Mouse (Mus musculus): Measurements from ENCODE around the gene Sdk1.

Gene Sdk1

DNA sequence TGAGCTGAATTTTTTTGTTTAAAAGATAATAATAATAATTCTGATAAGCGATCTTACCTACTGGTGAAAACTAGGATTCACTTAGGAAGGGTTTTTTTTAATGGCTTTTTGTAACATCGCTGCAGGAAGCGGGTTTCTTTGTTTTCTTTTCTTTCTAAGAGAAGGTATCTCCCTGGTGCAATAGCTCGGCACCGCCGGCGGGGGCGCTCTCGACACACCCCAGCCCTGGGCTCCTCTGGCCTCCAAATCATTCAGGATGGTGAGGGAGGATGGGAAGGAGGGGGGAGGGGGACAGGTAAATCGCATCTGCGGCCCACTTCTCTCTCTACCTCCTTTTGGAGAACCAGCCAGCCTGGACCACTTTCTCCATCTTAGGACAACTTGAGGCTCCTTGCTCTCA, 971.0 kb downstream of the Sdk1 start:
- no peak for DNase-seq (ENCODE audit: extremely low read depth, insufficient read length, low spot score)

DNA sequence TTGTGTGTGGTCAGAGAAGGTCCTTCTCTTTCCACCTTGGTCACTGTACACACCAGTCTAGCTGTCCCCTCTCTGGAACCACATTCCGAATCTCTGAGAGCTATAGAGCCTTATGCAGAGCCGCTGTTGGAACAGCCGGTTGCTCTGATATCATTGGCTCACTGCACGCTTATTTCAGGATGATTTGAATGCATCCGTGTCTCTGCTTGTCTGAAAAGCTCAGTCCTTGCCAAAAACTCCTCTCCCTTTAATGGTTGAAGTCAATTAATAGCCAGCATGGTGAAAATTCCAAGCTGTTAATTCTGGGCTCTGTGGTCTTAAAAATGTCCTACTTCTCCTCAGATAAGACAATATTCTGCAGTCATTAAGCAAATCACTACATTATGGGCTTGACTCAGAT, 974.7 kb downstream of the Sdk1 start:
- no peak for DNase-seq (ENCODE audit: extremely low read depth, insufficient read length, low spot score)

DNA sequence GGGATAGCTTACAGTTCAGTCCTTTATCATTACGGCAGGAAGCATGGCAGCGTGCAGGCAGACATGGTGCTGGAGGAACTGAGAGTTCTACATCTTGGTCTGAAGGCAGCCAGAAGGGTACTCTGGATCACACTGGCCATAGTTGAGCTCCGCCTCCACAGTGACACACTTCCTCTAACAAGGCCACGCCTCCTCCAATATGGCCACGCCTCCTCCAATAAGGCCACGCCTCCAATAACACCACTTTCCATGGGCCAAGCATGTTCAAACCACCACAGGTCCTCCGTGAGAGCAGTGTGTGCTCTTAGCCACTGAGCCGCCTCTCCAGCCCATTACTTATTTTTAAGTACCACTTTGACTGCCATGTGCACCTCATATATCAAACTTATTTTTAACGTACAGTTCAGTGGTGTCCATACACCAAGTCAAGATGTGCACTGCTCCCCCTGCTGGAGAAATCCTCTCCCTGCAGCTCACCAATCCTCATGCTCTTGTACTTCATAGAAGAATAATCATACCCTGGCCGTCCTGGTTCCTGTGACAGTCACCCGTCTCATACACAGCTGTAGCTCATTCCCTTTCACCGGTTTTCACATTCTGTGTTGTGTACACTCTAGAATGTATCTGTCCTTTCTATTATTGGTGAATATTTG, 979.7 kb downstream of the Sdk1 start:
- DNase-seq (ENCODE audit: extremely low read depth, insufficient read length, low spot score) = no peak

DNA sequence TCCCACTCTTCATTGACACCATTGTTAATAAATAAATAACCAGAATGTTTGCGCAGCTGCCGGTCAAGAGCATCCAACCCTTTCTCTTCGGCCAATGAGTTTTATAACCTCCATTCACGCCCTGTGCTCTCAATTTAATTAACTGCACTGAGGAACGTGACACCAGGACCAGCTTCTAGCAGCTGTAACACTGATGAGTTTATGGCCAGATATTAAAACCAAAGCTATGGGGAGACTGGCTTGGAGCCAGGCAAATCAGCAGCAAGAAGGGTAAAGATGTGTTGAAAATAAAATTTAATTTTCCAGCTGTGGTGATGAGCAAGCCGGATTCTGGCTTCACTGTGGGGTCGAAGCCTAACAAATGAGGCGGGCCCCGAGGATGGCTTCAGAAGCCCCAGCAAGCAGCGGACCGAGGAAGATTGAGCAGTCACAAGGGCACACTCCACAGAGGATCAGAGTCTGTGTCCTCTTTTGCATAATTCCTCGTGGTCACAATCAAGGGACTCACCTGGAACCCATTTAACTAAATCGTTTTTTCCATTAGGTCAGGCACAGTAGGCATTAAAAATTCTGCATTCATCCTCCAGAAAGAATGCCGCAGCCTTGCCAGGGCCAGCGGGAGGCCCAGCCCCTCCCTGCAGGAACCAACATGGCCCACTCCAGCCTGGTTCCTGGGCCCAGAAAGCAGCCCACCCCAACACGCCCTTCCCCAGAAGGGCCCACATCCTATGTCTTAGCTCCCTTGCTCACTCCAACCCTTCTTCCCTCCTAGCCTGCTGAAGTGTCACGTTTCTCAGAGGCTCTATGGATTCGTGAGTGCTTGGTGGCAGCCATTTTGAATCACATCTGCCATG, 987.9 kb downstream of the Sdk1 start:
- DNase-seq (ENCODE audit: extremely low read depth, insufficient read length, low spot score) = no peak

DNA sequence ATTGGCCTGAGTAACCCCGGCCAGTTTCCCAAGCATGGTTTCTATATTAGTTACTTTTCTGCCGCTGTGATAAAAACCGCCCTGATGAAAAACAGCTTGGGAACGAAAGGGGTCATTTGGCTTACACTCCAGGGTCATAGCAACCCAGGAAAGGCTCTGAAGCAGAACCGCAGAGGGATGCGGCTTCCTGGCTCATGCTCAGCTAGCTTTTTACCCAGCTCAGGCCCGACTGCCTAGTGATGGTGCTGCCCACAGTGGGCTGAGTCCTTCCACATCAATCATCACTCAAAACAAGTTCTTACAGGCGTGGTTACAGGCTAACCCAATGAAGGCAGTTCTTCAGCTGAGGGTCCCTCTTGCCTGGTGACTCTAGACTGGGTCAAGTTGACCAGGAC, 988.5 kb downstream of the Sdk1 start:
- no peak for DNase-seq (ENCODE audit: extremely low read depth, insufficient read length, low spot score)

DNA sequence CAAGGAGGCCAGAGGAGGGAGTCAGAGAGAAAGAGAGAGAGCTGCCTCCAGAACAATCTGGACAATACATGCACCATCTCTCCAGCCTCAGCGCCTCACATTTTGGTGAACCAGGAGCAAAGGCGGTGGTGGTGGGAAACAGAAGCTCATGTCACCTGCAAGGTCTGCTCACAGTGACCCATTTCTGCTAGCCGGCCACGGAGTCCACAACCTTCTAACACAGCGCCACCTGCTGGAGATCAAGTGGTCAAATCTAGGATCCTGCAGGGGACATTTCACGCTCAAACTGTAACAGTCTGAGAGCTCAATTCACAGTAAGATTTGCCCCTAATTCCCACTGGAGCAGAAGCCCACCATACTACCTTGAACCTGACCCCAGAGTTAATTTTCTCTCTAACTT, 999.0 kb downstream of the Sdk1 start:
- no peak for DNase-seq (ENCODE audit: extremely low read depth, insufficient read length, low spot score)

DNA sequence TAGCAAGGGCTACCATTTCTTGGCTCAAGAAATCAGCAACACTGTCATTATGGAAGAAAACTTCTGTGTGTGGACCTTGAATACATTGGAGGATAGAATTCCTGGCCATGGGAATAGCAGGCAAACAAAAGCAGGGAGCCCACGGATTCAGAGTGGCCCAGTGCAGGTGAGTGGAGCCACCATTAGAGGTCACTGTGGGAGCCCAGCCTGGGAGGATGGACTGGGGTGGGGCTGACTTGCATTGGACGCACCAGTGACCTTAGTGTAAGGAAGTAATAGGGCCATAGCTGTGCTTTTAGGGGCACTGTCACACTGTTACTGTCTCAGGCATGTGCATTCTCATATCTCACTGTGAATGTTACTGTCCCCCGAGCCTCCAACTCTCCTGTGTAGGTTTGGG, 1001.3 kb downstream of the Sdk1 start:
- DNase-seq (ENCODE audit: extremely low read depth, insufficient read length, low spot score) = no peak

DNA sequence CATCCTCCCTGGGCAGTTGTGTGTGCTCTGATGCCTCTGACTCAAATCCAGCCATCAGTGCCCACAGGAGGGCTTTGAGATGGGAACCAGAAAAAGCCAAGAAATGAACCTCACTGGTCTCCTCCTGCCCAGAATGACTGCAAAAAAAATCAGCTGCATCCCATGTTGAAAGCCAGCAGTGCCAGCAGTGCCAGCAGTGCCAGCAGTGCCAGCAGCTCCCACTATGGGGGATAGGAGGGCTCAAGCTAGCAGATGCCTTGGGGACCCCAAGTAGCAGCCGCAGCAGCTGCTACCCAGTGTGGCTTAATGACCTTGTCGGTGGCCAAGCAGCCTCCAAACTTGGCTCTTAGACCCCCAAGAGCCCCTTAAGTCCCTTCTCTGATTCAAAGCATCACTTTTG, 1001.8 kb downstream of the Sdk1 start:
- DNase-seq (ENCODE audit: extremely low read depth, insufficient read length, low spot score) = no peak

DNA sequence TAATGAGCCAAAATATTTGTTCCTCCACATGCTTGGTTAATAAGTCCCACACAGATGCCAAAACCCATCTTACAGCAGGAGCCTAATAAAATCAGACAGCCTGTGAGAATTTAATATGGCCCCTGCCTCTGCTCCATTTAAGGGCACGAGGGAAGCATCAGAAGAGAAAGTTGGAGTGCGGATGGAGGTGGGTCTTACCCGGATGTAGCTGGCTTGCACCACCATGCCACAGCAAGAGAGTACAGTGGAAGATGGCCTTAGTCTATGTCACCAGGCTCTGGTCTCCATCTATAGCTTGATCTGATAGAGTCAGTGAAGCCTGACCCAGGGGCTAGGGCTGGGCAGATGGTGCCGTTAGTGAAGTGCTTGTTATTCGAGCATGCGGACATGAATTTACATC, 1014.9 kb downstream of the Sdk1 start:
- no peak for DNase-seq (ENCODE audit: extremely low read depth, insufficient read length, low spot score)

DNA sequence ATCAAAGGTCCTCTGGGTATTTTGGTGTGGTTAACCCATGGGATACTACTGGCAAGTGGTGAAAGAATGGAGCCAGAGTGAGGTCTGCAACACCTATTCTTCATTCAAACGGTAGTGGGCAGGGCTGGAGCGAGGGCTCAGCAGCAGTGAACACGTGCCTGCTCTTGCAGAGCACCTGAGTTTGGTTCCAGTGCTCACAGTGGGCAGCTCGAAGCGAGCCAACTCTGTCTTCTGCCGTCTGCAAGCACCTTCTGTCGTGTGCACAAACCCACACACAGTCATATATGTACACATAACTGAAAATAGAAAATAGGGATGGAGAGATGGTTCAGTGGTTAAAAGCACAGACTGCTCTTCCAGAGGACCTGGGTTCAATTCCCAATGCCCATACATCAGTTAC, 1017.4 kb downstream of the Sdk1 start:
- no peak for DNase-seq (ENCODE audit: extremely low read depth, insufficient read length, low spot score)

DNA sequence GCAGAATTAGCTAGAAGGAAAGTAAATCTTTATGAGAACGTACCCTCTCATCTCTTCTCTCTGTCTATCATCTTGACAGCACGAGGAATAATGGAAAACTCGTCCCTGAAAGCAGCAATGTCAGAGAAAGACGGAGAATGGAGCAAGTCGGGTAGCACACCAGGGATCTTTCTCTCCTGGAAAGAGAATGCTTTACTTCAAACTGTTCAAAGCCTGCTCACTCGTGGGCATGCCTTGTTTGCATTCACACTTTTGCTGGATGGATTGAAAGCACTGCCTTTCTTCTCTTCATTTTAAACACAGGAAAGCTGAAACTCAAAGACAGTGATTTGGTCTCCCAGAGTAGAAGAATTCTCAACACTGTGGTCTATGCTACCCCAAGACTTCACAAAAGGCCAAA, 1020.8 kb downstream of the Sdk1 start:
- DNase-seq (ENCODE audit: extremely low read depth, insufficient read length, low spot score) = no peak

Measured in 3134 (cell line).